Mouse (Mus musculus) hindbrain, embryonic 12.5 days (tissue): ENCODE measurements around the gene Olfr1134. TPM values are rescaled to one million over a fixed set of nuclear protein-coding genes. Genes with fewer than 3 reads are reported as not detected.
"Not testable (repeated sequence)": the region's sequence is repeated elsewhere in the genome, so short reads cannot be mapped to it uniquely, and the experiment has no call there.

Source experiments
- ATAC-seq: fragments of 200-750 bp; cut with Nextera tagmentation; 2 replicates; pipeline ENCODE4 v1.8.0; 2017; ENCODE audit warnings: moderate TSS enrichment; ENCODE audit not compliant: low FRiP score
- H3K27ac ChIP-seq: fragments of 300-500 bp; sonication (generic); 2 replicates; pipeline ENCODE4 v1.5.1; 2016; ENCODE audit warnings: mild to moderate bottlenecking
- H3K27me3 ChIP-seq: fragments of 300-500 bp; sonication (generic); 2 replicates; pipeline ENCODE4 v1.6.1; 2016; ENCODE audit warnings: mild to moderate bottlenecking
- H3K36me3 ChIP-seq: fragments of 300-500 bp; sonication (generic); 2 replicates; pipeline ENCODE4 v1.6.1; 2016; ENCODE audit warnings: mild to moderate bottlenecking
- H3K4me1 ChIP-seq: fragments of 300-500 bp; sonication (generic); 2 replicates; pipeline ENCODE4 v1.6.1; 2016
- H3K4me2 ChIP-seq: fragments of 300-500 bp; sonication (generic); replicated peaks from 2 replicates; pipeline ENCODE4 v1.6.1; 2016; ENCODE audit warnings: mild to moderate bottlenecking
- H3K4me3 ChIP-seq: fragments of 300-500 bp; sonication (generic); 2 replicates; pipeline ENCODE4 v1.5.1; 2016; ENCODE audit warnings: mild to moderate bottlenecking
- H3K9ac ChIP-seq: fragments of 300-500 bp; sonication (generic); 2 replicates; pipeline ENCODE4 v1.6.1; 2016; ENCODE audit warnings: mild to moderate bottlenecking, moderate library complexity
- H3K9me3 ChIP-seq: fragments of 300-500 bp; sonication (generic); replicated peaks from 2 replicates; pipeline ENCODE4 v1.6.1; 2016; ENCODE audit warnings: mild to moderate bottlenecking
- WGBS: fragments of 180-500 bp; shearing (Covaris S2); methylation state at CpG from one replicate; pipeline ENCODE4 v1.1.7; 2016; 5-methylcytosine and 5-hydroxymethylcytosine counted together
- polyA plus RNA-seq: library from polyadenylated mRNA; unstranded; fragments of >200 nt; fragmentation: Nextera tagmentation; extraction: Ambion mirVana; gene quantifications from 2 replicates; pipeline ENCODE4 v1.2.1, GENCODE M21; 2016

Olfr1134 gene
- not detected in 2 replicates for polyA plus RNA-seq

- no peaks in the 10 kb centered on the region for H3K9me3 ChIP-seq
- no peak within 1 kb of the TSS for H3K9ac ChIP-seq
- ATAC-seq, result no peak
- no peaks in the 10 kb centered on the region for H3K36me3 ChIP-seq
- H3K27ac ChIP-seq, result no peak within 1 kb of the TSS
- H3K4me2 ChIP-seq, result no peak within 1 kb of the TSS
- no peak within 1 kb of the TSS for H3K4me3 ChIP-seq
- H3K27me3 ChIP-seq, result no peaks in the 10 kb centered on the region
- 82% methylated on average over 2 of the region's 2 CpGs for WGBS
- no peaks in the 10 kb centered on the region for H3K4me1 ChIP-seq
Measured at GRCm38 (mm10) chr2:87658360-87658759, at the start of gene Olfr1134. Gene Olfr1134 (minus strand): TSS chr2:87658460.

- Histone ChIP-seq H3K36me3 (no peaks in the 10 kb centered on the region), H3K4me2 (no peak within 1 kb of the TSS), H3K27me3 (no peaks in the 10 kb centered on the region), H3K9me3 (no peaks in the 10 kb centered on the region), H3K27ac (no peak within 1 kb of the TSS), H3K9ac (no peak within 1 kb of the TSS), H3K4me1 (no peaks in the 10 kb centered on the region), H3K4me3 (no peak within 1 kb of the TSS)
- ATAC-seq, result no peak
Measured at GRCm38 (mm10) chr2:87693847-87694246, 35.6 kb upstream of the Olfr1134 start, which contains the start of gene Olfr1136. Gene Olfr1136 (minus strand): TSS chr2:87693947.

GRCm38 (mm10) chr2:87673564-87673963, 15.3 kb upstream of the Olfr1134 start, which contains the start of gene Olfr1135:
Gene Olfr1135 (minus strand): TSS chr2:87673664.
- no peak for ATAC-seq
- no peaks in the 10 kb centered on the region for H3K4me1 ChIP-seq
- H3K27ac ChIP-seq, result no peak within 1 kb of the TSS
- H3K9me3 ChIP-seq, result no peaks in the 10 kb centered on the region
- no peak within 1 kb of the TSS for H3K4me2 ChIP-seq
- H3K27me3 ChIP-seq, result no peaks in the 10 kb centered on the region
- 24% methylated on average over 1 of the region's 1 CpGs for WGBS
- H3K4me3 ChIP-seq, result no peak within 1 kb of the TSS
- no peak within 1 kb of the TSS for H3K9ac ChIP-seq
- H3K36me3 ChIP-seq, result no peaks in the 10 kb centered on the region

- Histone ChIP-seq H3K4me3 (no peak within 1 kb of the TSS), H3K9ac (no peak within 1 kb of the TSS), H3K36me3 (no peaks in the 10 kb centered on the region), H3K9me3 (no peaks in the 10 kb centered on the region), H3K4me2 (no peak within 1 kb of the TSS), H3K27me3 (no peaks in the 10 kb centered on the region), H3K4me1 (no peaks in the 10 kb centered on the region), H3K27ac (no peak within 1 kb of the TSS)
- no peak for ATAC-seq
Measured at GRCm38 (mm10) chr2:87647274-87647673, 11.0 kb downstream of the Olfr1134 start, which contains the start of gene Olfr1133. Gene Olfr1133 (minus strand): TSS chr2:87647374.

GRCm38 (mm10) chr2:87642441-87642840, 15.8 kb downstream of the Olfr1134 start:
- H3K9ac ChIP-seq, result no peak overlapping the region
- no peak overlapping the region for H3K4me3 ChIP-seq
- H3K4me1 ChIP-seq, result no peaks in the 10 kb centered on the region
- no peak overlapping the region for H3K27ac ChIP-seq
- H3K27me3 ChIP-seq, result no peaks in the 10 kb centered on the region
- ATAC-seq, result no peak
- no peaks in the 10 kb centered on the region for H3K36me3 ChIP-seq
- no peaks in the 10 kb centered on the region for H3K9me3 ChIP-seq
- no peak overlapping the region for H3K4me2 ChIP-seq

GRCm38 (mm10) chr2:87637435-87637834, 20.8 kb downstream of the Olfr1134 start, which contains the start of gene Olfr1132:
Gene Olfr1132 (minus strand): TSS chr2:87637535.
- Histone ChIP-seq H3K27me3 (no peaks in the 10 kb centered on the region), H3K9ac (no peak within 1 kb of the TSS), H3K4me3 (no peak within 1 kb of the TSS), H3K36me3 (no peaks in the 10 kb centered on the region), H3K27ac (no peak within 1 kb of the TSS), H3K9me3 (no peaks in the 10 kb centered on the region), H3K4me1 (no peaks in the 10 kb centered on the region), H3K4me2 (no peak within 1 kb of the TSS)
- ATAC-seq, result no peak

GRCm38 (mm10) chr2:87626804-87627203, 31.5 kb downstream of the Olfr1134 start, which contains the start of gene Olfr1131:
Gene Olfr1131 (plus strand): TSS chr2:87627104.
- no peak for ATAC-seq
- H3K9me3 ChIP-seq, result no peaks in the 10 kb centered on the region
- no peak within 1 kb of the TSS for H3K4me2 ChIP-seq
- WGBS, result 69% methylated on average over 3 of the region's 3 CpGs
- no peak within 1 kb of the TSS for H3K27ac ChIP-seq
- H3K4me3 ChIP-seq, result no peak within 1 kb of the TSS
- H3K4me1 ChIP-seq, result no peaks in the 10 kb centered on the region
- H3K27me3 ChIP-seq, result no peaks in the 10 kb centered on the region
- H3K9ac ChIP-seq, result no peak within 1 kb of the TSS
- H3K36me3 ChIP-seq, result no peaks in the 10 kb centered on the region

- not testable (repeated sequence) for ATAC-seq, H3K9ac ChIP-seq, H3K9me3 ChIP-seq, H3K27me3 ChIP-seq, H3K4me1 ChIP-seq, H3K36me3 ChIP-seq, H3K4me3 ChIP-seq, H3K27ac ChIP-seq, H3K4me2 ChIP-seq
Measured at GRCm38 (mm10) chr2:87605912-87606311, 52.3 kb downstream of the Olfr1134 start, which contains the start of gene Olfr1130. Gene Olfr1130 (plus strand): TSS chr2:87606212.

Other genes with a start within 250 kb of the Olfr1134 start
- not detected in 2 replicates for gene Olfr1123, start 241.8 kb downstream of the Olfr1134 start, polyA plus RNA-seq
- gene Olfr1124, start 228.2 kb downstream of the Olfr1134 start, polyA plus RNA-seq, result 0.12 TPM in 1 of 2 replicates, not detected in the other
- not detected in 2 replicates for gene Olfr1126, start 204.5 kb downstream of the Olfr1134 start, polyA plus RNA-seq
- gene Pramel7, start 161.4 kb downstream of the Olfr1134 start, polyA plus RNA-seq, result not detected in 2 replicates
- not detected in 2 replicates for gene Pramel6, start 151.9 kb downstream of the Olfr1134 start, polyA plus RNA-seq
- gene Olfr153, start 126.7 kb downstream of the Olfr1134 start, polyA plus RNA-seq, result not detected in 2 replicates
- not detected in 2 replicates for gene Olfr1128, start 112.9 kb downstream of the Olfr1134 start, polyA plus RNA-seq
- not detected in 2 replicates for gene Olfr1129, start 84.6 kb downstream of the Olfr1134 start, polyA plus RNA-seq
- not detected in 2 replicates for gene Olfr1130, start 52.2 kb downstream of the Olfr1134 start, polyA plus RNA-seq
- not detected in 2 replicates for gene Olfr1131, start 31.4 kb downstream of the Olfr1134 start, polyA plus RNA-seq
- not detected in 2 replicates for gene Olfr1132, start 20.9 kb downstream of the Olfr1134 start, polyA plus RNA-seq
- gene Olfr1133, start 11.1 kb downstream of the Olfr1134 start, polyA plus RNA-seq, result not detected in 2 replicates
- not detected in 2 replicates for gene Olfr1135, start 15.2 kb upstream of the Olfr1134 start, polyA plus RNA-seq
- gene Olfr1136, start 35.5 kb upstream of the Olfr1134 start, polyA plus RNA-seq, result not detected in 2 replicates
- not detected in 2 replicates for gene Olfr1137, start 54.7 kb upstream of the Olfr1134 start, polyA plus RNA-seq
- gene Olfr1138, start 81.5 kb upstream of the Olfr1134 start, polyA plus RNA-seq, result not detected in 2 replicates
- not detected in 2 replicates for gene Olfr1140, start 85.3 kb upstream of the Olfr1134 start, polyA plus RNA-seq
- not detected in 2 replicates for gene Olfr1141, start 95.5 kb upstream of the Olfr1134 start, polyA plus RNA-seq
- gene Olfr152, start 121.0 kb upstream of the Olfr1134 start, polyA plus RNA-seq, result not detected in 2 replicates
- not detected in 2 replicates for gene Olfr1143, start 142.1 kb upstream of the Olfr1134 start, polyA plus RNA-seq
- not detected in 2 replicates for gene Olfr1145, start 151.4 kb upstream of the Olfr1134 start, polyA plus RNA-seq
- gene Olfr1148, start 172.1 kb upstream of the Olfr1134 start, polyA plus RNA-seq, result not detected in 2 replicates
- gene Olfr1150-ps1, start 185.5 kb upstream of the Olfr1134 start, polyA plus RNA-seq, result not detected in 2 replicates
- gene Olfr1151, start 197.4 kb upstream of the Olfr1134 start, polyA plus RNA-seq, result not detected in 2 replicates
- not detected in 2 replicates for gene Olfr1152, start 208.0 kb upstream of the Olfr1134 start, polyA plus RNA-seq
- not detected in 2 replicates for gene Olfr1153, start 236.5 kb upstream of the Olfr1134 start, polyA plus RNA-seq
- gene Olfr1154, start 246.7 kb upstream of the Olfr1134 start, polyA plus RNA-seq, result not detected in 2 replicates